Mouse (Mus musculus): ENCODE measurements around the gene Gfod1.

- TF ChIP-seq CTCF (IDR thresholded peaks at IDR 0.05; ENCODE audit: borderline replicate concordance, control insufficient read depth, extremely low read depth, insufficient read depth, low read length, poor library complexity) (no peak), POLR2A (IDR thresholded peaks at IDR 0.05; ENCODE audit: control insufficient read depth, extremely low read depth, insufficient read depth, low read length, poor library complexity) (no peak)
Measured at GRCm38 (mm10) chr13:43267216-43267615, 36.8 kb downstream of the Gfod1 start.
